Mouse (Mus musculus) hindbrain, embryonic 11.5 days (tissue): Measurements from ENCODE around the gene Iars2. TPM values are rescaled to one million over a fixed set of nuclear protein-coding genes. Genes with fewer than 3 reads are reported as not detected.

ENCODE experiments used
- ATAC-seq: fragments of 200-750 bp; cut with Nextera tagmentation; 2 replicates; pipeline ENCODE4 v1.8.0; 2017; ENCODE audit warnings: mild to moderate bottlenecking, moderate TSS enrichment, moderate library complexity; ENCODE audit not compliant: low FRiP score
- DNase-seq: peaks from one replicate; pipeline ENCODE4 v3.0.0-alpha.2; 2015; ENCODE audit warnings: low spot score
- H3K27ac ChIP-seq: fragments of 300-500 bp; sonication (generic); 2 replicates; pipeline ENCODE4 v1.5.1; 2014; ENCODE audit warnings: mild to moderate bottlenecking, low read depth, low read length
- H3K27me3 ChIP-seq: fragments of 300-500 bp; sonication (generic); 2 replicates; pipeline ENCODE4 v1.6.1; 2014; ENCODE audit warnings: mild to moderate bottlenecking, low read length, moderate library complexity, mixed read lengths; ENCODE audit not compliant: control insufficient read depth, insufficient read depth
- H3K36me3 ChIP-seq: fragments of 300-500 bp; sonication (generic); 2 replicates; pipeline ENCODE4 v1.6.1; 2014; ENCODE audit warnings: mild to moderate bottlenecking, low read length, moderate library complexity, mixed read lengths; ENCODE audit not compliant: control insufficient read depth, insufficient read depth
- H3K4me1 ChIP-seq: fragments of 300-500 bp; sonication (generic); replicated peaks from 2 replicates; pipeline ENCODE4 v1.6.1; 2014; ENCODE audit warnings: low read length, mixed read lengths; ENCODE audit not compliant: control insufficient read depth, insufficient read depth
- H3K4me2 ChIP-seq: fragments of 300-500 bp; sonication (generic); replicated peaks from 2 replicates; pipeline ENCODE4 v1.6.1; 2014; ENCODE audit warnings: mild to moderate bottlenecking, low read depth, low read length
- H3K4me3 ChIP-seq: fragments of 300-500 bp; sonication (generic); 2 replicates; pipeline ENCODE4 v1.5.1; 2014; ENCODE audit warnings: low read depth, low read length
- H3K9ac ChIP-seq: fragments of 300-500 bp; sonication (generic); 2 replicates; pipeline ENCODE4 v1.6.1; 2014; ENCODE audit warnings: low read depth, low read length
- H3K9me3 ChIP-seq: fragments of 300-500 bp; sonication (generic); 2 replicates; pipeline ENCODE4 v1.6.1; 2016; ENCODE audit warnings: low read length; ENCODE audit not compliant: control insufficient read depth
- WGBS: fragments of 180-500 bp; shearing (Covaris S2); extraction: QIAGEN DNeasy Blood & Tissue Kit; methylation state at CpG from one replicate; pipeline ENCODE4 v1.1.7; 2014; 5-methylcytosine and 5-hydroxymethylcytosine counted together
- polyA plus RNA-seq: library from polyadenylated mRNA; unstranded; fragments of >200 nt; fragmentation: Nextera tagmentation; extraction: Ambion mirVana; gene quantifications from 2 replicates; pipeline ENCODE4 v1.2.1, GENCODE M21; 2014

The Iars2 gene
- polyA plus RNA-seq, 1 experiment from 2014 or later, result 19.2 TPM

GRCm38 (mm10) chr1:185315846-185316568, 13.2 kb downstream of the Iars2 start:
- ATAC-seq, result no peak

DNA sequence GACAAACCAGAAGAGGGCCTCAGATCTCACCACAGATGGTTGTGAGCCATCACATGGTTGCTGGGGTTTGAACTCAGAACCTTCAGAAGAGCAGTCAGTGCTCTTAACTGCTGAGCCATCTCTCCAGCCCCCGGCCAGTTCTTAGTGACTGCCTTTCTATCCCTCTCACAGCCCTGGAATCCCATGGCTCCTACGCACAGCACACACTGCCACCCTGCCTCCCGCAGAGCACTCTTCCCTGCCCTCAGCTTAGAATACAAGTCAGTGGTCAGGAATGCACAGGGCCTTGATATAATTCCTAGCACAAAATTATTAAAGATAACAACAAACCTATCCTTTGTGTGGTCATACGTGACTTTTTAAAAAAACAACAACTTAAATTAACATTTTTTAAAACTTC, 14.7 kb downstream of the Iars2 start:
- Histone ChIP-seq H3K4me1 (no peaks in the 10 kb centered on the region), H3K27me3 (no peaks in the 10 kb centered on the region), H3K9ac (no peak overlapping the region), H3K27ac (no peak overlapping the region), H3K36me3 (peaks cover 6% of the 10 kb centered on the region; the same call in 1 of the 2 replicates), H3K9me3 (no peaks in the 10 kb centered on the region), H3K4me2 (no peak overlapping the region), H3K4me3 (no peak overlapping the region)
- WGBS, result 92% methylated on average over 4 of the region's 4 CpGs
- DNase-seq (no peak), ATAC-seq (no peak)

More at GRCm38 (mm10) chr1:185315846-185316568, 13.2 kb downstream of the Iars2 start:
- Histone ChIP-seq H3K36me3 (peaks cover 7% of the 10 kb centered on the region; the same call in 1 of the 2 replicates), H3K27me3 (no peaks in the 10 kb centered on the region), H3K27ac (no peak overlapping the region), H3K9ac (no peak overlapping the region), H3K4me1 (no peaks in the 10 kb centered on the region), H3K9me3 (no peaks in the 10 kb centered on the region), H3K4me2 (no peak overlapping the region), H3K4me3 (no peak overlapping the region)
- WGBS, result 89% methylated on average over 16 of the region's 16 CpGs
- no peak for DNase-seq

DNA sequence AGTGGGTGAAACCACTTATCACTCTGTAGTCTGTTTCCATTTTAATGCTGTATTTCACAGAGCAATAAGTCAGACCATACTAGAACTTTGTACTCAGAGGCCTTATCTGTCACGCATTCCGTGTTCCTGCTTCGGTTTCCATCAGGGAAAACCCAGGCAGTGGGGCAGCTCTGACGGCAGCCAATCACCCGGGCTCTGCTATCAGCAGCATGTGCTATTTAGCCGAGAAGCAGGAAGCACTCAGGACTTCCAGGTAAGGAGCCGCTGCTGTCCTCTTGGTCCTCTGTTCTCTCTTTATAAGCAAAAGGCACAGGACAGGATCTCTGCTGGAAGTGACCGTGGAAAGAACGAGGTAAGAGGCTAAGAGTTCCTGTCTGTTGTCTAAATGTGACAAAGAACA, 17.2 kb downstream of the Iars2 start:
- WGBS, result 92% methylated on average over 9 of the region's 9 CpGs

GRCm38 (mm10) chr1:185308908-185309307, 20.3 kb downstream of the Iars2 start:
- Histone ChIP-seq H3K36me3 (peaks cover 6% of the 10 kb centered on the region; the same call in 1 of the 2 replicates), H3K4me2 (no peak overlapping the region), H3K9me3 (no peaks in the 10 kb centered on the region), H3K4me1 (no peaks in the 10 kb centered on the region), H3K4me3 (no peak overlapping the region), H3K9ac (no peak overlapping the region), H3K27ac (no peak overlapping the region), H3K27me3 (no peaks in the 10 kb centered on the region)
- WGBS, result 87% methylated on average over 4 of the region's 4 CpGs
- ATAC-seq (no peak), DNase-seq (no peak)

More for the DNA sequence above, 17.2 kb downstream of the Iars2 start:
- Histone ChIP-seq H3K4me3 (no peak overlapping the region), H3K27ac (no peak overlapping the region), H3K9me3 (no peaks in the 10 kb centered on the region), H3K4me2 (no peak overlapping the region), H3K27me3 (no peaks in the 10 kb centered on the region), H3K4me1 (no peaks in the 10 kb centered on the region), H3K9ac (no peak overlapping the region), H3K36me3 (peaks cover 6% of the 10 kb centered on the region; the same call in 1 of the 2 replicates)
- DNase-seq (no peak), ATAC-seq (no peak)

DNA sequence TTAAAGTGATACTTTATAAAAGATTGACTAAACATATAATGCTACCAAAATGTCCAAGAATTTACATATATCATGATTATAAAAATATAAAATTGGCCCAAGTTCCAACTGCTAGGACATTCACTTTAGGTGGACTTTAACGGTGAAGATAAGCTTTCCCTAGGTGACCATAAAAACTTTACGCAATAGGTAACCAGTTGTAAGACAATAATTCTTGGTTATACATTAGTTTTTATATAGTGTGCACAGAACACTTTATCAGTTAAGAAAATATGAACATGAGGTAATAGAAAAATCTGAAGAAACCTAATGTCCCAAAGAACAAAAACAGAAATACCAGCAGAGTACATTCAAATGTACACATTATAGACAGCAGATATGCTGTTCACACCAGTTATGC, 20.9 kb downstream of the Iars2 start:
- H3K9me3 ChIP-seq, result no peaks in the 10 kb centered on the region
- no peaks in the 10 kb centered on the region for H3K27me3 ChIP-seq
- no peaks in the 10 kb centered on the region for H3K4me1 ChIP-seq
- peaks cover 3% of the 10 kb centered on the region; the same call in 1 of the 2 replicates for H3K36me3 ChIP-seq
- no peak for DNase-seq
- no peak for ATAC-seq
- H3K27ac ChIP-seq, result no peak overlapping the region
- H3K9ac ChIP-seq, result no peak overlapping the region
- WGBS, result 96% methylated on average over 2 of the region's 2 CpGs
- H3K4me2 ChIP-seq, result no peak overlapping the region
- H3K4me3 ChIP-seq, result no peak overlapping the region

GRCm38 (mm10) chr1:185307645-185308044, 21.6 kb downstream of the Iars2 start:
- H3K4me1 ChIP-seq, result no peaks in the 10 kb centered on the region
- H3K36me3 ChIP-seq, result peaks cover 3% of the 10 kb centered on the region; the same call in 1 of the 2 replicates
- no peaks in the 10 kb centered on the region for H3K27me3 ChIP-seq
- ATAC-seq (no peak), DNase-seq (no peak)
- no peak overlapping the region for H3K27ac ChIP-seq
- H3K9ac ChIP-seq, result no peak overlapping the region
- no peak overlapping the region for H3K4me3 ChIP-seq
- H3K9me3 ChIP-seq, result no peaks in the 10 kb centered on the region
- no peak overlapping the region for H3K4me2 ChIP-seq
- 96% methylated on average over 7 of the region's 7 CpGs for WGBS

GRCm38 (mm10) chr1:185306836-185307235, 22.4 kb downstream of the Iars2 start:
- no peak for ATAC-seq
- WGBS, result 97% methylated on average over 12 of the region's 12 CpGs
- no peaks in the 10 kb centered on the region for H3K4me1 ChIP-seq
- no peak overlapping the region for H3K9ac ChIP-seq
- DNase-seq, result no peak
- H3K4me3 ChIP-seq, result no peak overlapping the region
- no peaks in the 10 kb centered on the region for H3K9me3 ChIP-seq
- no peak overlapping the region for H3K27ac ChIP-seq
- H3K27me3 ChIP-seq, result no peaks in the 10 kb centered on the region
- H3K36me3 ChIP-seq, result no peaks in the 10 kb centered on the region
- H3K4me2 ChIP-seq, result no peak overlapping the region

DNA sequence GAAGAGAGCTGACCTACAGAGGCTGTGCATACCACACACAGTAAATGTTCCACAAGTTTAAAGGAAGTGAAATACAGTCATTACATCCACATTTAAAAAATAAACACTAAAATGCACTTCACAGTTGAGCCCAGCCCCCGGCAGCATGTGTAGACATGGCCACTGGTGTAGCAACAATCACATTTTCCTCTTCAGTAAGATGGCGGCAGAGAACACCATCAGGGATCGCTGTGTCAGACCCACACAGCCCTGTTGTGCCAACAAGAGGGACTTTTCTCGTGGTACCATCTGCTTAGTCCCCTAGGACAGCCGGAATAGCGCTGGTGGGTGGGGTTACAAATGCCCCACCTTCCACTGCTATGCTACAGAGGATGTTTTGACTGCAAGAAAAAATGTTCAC, 26.4 kb downstream of the Iars2 start:
- ATAC-seq, result no peak
- WGBS, result 95% methylated on average over 6 of the region's 6 CpGs

GRCm38 (mm10) chr1:185298496-185298895, 30.7 kb downstream of the Iars2 start:
- Histone ChIP-seq H3K9ac (no peak overlapping the region), H3K27ac (no peak overlapping the region), H3K36me3 (no peaks in the 10 kb centered on the region), H3K4me3 (no peak overlapping the region), H3K27me3 (no peaks in the 10 kb centered on the region), H3K9me3 (no peaks in the 10 kb centered on the region), H3K4me1 (no peaks in the 10 kb centered on the region), H3K4me2 (no peak overlapping the region)
- 93% methylated on average over 8 of the region's 8 CpGs for WGBS
- ATAC-seq, result no peak
- no peak for DNase-seq

More for the DNA sequence above, 26.4 kb downstream of the Iars2 start:
- Histone ChIP-seq H3K27ac (no peak overlapping the region), H3K4me3 (no peak overlapping the region), H3K36me3 (no peaks in the 10 kb centered on the region), H3K9me3 (no peaks in the 10 kb centered on the region), H3K4me2 (no peak overlapping the region), H3K9ac (no peak overlapping the region), H3K27me3 (no peaks in the 10 kb centered on the region), H3K4me1 (no peaks in the 10 kb centered on the region)
- no peak for DNase-seq
